Mouse (Mus musculus): ENCODE data around the gene Gpr173. TPM values are rescaled to one million over a fixed set of nuclear protein-coding genes. Genes with fewer than 3 reads are reported as not detected.

Gpr173 gene
- polyA plus RNA-seq, 1 experiment, result 2.1 TPM

GRCm38 (mm10) chrX:152306224-152306623, 62.3 kb downstream of the Gpr173 start:
- DNase-seq (ENCODE audit: low read depth), result no peak

Other genes starting within 250 kb of the Gpr173 start
- gene Iqsec2, start 224.4 kb downstream of the Gpr173 start, polyA plus RNA-seq (2012; rRNA removed), result 6.6 and 9.0 TPM in 2 replicates
- 27.6 and 32.5 TPM in 2 replicates for gene Kdm5c, start 135.7 kb downstream of the Gpr173 start, polyA plus RNA-seq (2012; rRNA removed)
- 8.1 and 8.3 TPM in 2 replicates for gene Kantr, start 41.2 kb downstream of the Gpr173 start, polyA plus RNA-seq (2012; rRNA removed)
- 58.8 and 66.3 TPM in 2 replicates for gene Tspyl2, start 26.3 kb downstream of the Gpr173 start, polyA plus RNA-seq (2012; rRNA removed)
- gene Cldn34a, start 194.6 kb upstream of the Gpr173 start, polyA plus RNA-seq (2012; rRNA removed), result not detected in 2 replicates